Mouse (Mus musculus) gastrocnemius, adult 2 months (tissue): ENCODE results near the gene Abca8b. TPM values are rescaled to one million over a fixed set of nuclear protein-coding genes. Genes with fewer than 3 reads are reported as not detected.
"Not testable (repeated sequence)": the region's sequence is repeated elsewhere in the genome, so short reads cannot be mapped to it uniquely, and the experiment has no call there.

ENCODE experiments used
- DNase-seq: peaks from one replicate; pipeline ENCODE4 v3.0.0; 2022
- H3K27ac ChIP-seq: fragments of 200-600 bp; 2 replicates; pipeline ENCODE4 v1.8.1; 2022; ENCODE audit warnings: mild to moderate bottlenecking
- H3K4me3 ChIP-seq: fragments of 200-600 bp; 2 replicates; pipeline ENCODE4 v1.8.1; 2022; ENCODE audit warnings: mild to moderate bottlenecking, moderate library complexity
- CTCF ChIP-seq: fragments of 200-600 bp; IDR thresholded peaks from 2 replicates; pipeline ENCODE4 v1.8.1; 2022; ENCODE audit warnings: antibody characterized with exemption, mild to moderate bottlenecking, moderate library complexity
- intact Hi-C: fragments of 180-260 bp; cut with DNase I; formaldehyde crosslinking; loops from one replicate; pipeline ENCODE4 v1.15.1; 2025
- long read RNA-seq, 2 experiments: library from polyadenylated mRNA; stranded (forward); transcript quantifications; one replicate each; pipeline ENCODE4 v2.0.0; 2021
- total RNA-seq, 2 experiments: library from RNA; stranded (reverse); gene quantifications; 2 replicates each; pipeline ENCODE4 v1.2.3; 2021

The Abca8b gene
- total RNA-seq = 10 to 100 TPM; 12.9 to 17.7 TPM
- long read RNA-seq, experiment 1, partial matches to known transcripts = 0 of 6 reads
- long read RNA-seq, experiment 1, other reads (novel, unspliced or antisense) = 6 of 6 reads
- long read RNA-seq, experiment 2, partial matches to known transcripts = 2 of 3 reads
- long read RNA-seq, experiment 2, other reads (novel, unspliced or antisense) = 1 of 3 reads

DNA sequence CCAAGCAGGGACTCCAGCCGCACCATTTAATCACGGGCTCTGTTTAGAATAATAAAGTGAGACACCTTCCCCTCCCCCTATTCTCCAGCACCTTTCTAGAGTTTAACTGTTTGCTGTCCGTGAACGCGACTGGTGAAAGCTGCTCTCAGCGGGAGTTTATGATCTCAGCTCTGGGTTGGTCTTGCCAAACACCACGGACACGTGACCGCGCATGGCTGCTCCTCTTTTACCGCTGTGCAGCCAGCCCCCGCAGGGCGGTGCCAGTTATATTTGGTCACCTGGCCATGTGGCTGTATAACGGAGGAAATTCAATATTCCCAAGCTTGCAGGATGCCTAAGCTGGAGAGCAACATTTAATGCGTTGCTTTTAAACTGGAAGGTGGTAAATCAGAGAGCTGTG is at the start of gene Abca8b:
Gene Abca8b (minus strand): TSS at position 222 of the 400 bp plus-strand sequence.
- Histone ChIP-seq H3K27ac (peak within 1 kb of the TSS; percentile 87), H3K4me3 (peak within 1 kb of the TSS; percentile 73)
- peak; percentile 95 for DNase-seq
- no peak for TF ChIP-seq CTCF
- intact Hi-C loops = no loop called here

DNA sequence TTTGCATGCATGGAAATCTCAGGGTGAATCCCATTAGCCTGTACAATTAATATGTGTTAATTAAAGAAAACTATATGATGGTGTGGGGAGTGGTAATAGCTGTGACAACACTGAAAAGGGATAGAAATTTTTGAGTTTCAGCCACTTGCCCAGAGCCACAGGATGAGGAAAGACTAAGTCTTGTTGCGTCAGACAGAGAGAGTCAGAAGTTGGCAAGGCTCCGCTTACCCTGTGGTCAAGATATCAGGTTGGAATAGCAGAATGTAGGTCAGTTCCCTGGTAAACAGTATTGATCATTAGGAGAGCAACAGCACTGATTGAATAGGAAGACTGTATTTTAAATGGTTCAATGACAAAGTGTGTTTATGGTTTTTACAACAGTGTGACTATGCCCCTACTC is 42.1 kb upstream of the Abca8b start:
- intact Hi-C loops = no loop called here
- TF ChIP-seq CTCF = no peak
- DNase-seq = no peak
- Histone ChIP-seq H3K27ac (no peak overlapping the region), H3K4me3 (no peak overlapping the region)

DNA sequence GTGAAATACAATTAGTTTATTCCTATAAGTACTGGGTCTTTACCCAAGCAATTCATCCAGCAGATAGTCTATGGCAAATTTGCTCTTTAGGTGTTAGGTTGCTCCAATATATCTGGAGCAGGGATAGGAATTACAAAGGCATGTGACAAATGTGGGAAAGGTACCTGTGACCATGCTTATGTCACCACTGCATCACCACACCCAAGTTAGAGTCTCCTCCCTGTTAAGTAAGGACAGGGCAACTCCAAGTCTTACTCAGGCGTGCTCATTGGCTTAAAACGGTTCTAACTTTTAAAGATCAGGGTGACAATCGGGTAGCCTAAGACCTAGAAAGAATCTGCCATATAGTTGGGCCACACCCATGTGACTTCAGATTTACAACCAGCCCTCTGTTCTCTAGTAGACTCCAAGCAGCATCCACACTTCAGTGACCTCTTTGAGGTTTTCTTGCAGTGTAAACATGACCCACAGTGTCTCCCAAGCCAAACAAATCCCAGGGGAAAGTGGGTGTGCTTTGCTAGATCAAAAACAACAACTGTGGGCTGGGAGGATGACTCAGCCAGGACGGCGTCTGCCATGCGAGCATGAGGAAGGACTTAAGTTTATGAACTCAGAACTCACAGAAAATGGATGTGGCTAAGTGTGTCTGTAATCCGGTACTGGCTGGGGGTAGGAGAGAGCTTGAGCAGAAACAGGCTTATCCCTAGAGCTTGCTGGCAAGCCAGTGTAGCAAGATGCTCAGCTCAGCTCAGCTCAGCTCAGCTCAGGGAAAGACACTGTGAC is 33.5 kb upstream of the Abca8b start:
- no peak for TF ChIP-seq CTCF
- no peak overlapping the region for H3K4me3 ChIP-seq
- peak; percentile 65 for DNase-seq
- intact Hi-C loops = no loop called here
- H3K27ac ChIP-seq = peak overlapping the region; percentile 46

DNA sequence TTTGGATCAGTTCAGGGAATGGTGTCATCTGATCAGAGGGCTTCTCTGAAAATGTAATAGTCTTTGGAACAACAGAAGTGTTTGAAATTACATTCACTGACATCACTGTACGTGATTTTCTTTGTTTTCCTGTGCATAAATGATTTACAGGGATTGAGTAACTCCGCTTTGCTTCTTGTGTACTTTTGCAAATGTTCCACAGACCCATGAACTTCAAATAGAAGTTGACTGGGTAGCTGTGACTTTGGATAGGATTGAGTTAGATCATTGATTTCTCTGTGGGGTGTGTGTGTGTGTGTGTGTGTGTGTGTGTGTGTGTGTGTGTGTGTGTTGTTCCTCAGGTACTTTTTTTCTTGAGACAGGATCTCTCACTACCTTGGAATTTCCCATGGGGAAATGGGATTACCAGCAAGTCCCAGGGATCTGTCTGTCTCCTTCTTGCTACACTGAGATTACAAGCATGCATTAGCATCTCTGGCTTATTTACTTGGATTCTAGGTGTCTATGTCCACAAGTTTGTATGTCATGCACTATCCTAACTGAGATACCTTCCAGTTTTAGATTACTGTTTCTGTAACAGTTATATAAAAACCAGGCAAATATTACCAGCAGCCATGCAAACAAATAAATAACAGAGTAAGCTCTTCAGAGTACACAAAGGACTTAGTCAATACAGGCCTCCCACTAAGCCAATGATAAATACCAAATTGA is 15.3 kb upstream of the Abca8b start:
- intact Hi-C loops = no loop called here
- DNase-seq = no peak
- TF ChIP-seq CTCF = no peak
- H3K4me3 ChIP-seq = no peak overlapping the region
- no peak overlapping the region for H3K27ac ChIP-seq

DNA sequence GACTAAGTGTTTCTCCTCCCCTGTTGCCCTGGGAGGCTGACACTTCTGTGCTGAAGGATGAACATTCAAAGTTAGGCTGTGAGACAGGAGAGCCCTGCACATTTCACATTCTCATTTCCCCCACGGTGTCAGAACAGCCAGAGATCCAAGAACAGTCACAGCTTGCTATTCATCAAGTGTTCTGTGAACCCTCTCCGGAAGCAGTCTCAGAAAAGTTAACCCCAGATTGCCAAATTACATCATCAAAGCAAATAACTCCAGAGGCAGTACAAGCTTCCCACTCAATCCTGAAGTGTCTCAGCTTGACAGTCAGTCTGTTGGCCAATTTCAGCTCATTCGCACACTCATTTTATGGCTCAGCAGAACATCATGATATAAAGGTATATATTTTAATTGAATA is 632 bp downstream of the Abca8b start:
- DNase-seq = peak; percentile 35
- Histone ChIP-seq H3K27ac (peak overlapping the region; percentile 87), H3K4me3 (peak overlapping the region; percentile 73)
- TF ChIP-seq CTCF = no peak
- intact Hi-C loops = no loop called here

DNA sequence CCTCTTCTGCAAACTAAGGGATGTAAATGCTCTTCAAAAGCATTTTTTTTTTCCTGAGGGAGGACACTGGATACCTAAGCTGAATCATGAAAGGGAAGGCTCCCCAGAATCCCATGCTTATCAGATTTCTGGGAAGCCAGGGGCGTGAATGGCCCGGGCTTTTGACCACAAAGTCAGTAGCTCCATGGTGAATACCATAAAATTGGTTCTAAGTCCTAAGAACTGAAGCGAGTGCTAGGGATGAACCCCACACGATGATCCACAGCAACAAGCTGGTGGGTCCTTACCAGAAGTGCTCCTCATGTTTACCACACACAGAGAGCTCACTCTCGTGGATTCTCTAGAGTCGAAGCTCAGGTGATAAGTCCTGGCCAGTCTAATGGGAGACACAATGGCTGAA is 1.6 kb downstream of the Abca8b start:
- peak overlapping the region; percentile 87 for H3K27ac ChIP-seq
- intact Hi-C loops = no loop called here
- peak overlapping the region; percentile 73 for H3K4me3 ChIP-seq
- no peak for DNase-seq
- no peak for TF ChIP-seq CTCF

DNA sequence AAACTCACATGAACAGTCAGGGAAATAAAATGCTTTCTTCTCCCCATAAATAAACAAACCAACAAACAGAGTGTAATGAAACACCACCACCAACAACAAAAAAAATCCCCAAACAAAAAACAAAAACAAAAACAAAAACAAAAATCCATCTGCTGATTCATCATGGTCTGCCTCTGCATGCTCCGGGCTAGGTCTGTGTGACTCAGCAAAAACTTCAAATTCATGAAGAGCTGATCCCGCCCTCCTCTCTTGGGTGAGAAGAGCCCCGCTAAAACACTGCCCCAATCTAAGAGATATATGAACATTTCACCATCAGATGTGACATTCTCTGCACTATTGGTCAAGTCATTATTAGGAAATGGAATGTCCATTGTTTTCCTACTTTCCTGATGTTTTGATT is 4.4 kb downstream of the Abca8b start:
- intact Hi-C loops = no loop called here
- DNase-seq = no peak
- H3K4me3 ChIP-seq = peak overlapping the region; percentile 73
- peak overlapping the region; percentile 43; the same call in 1 of the 2 replicates for H3K27ac ChIP-seq
- no peak for TF ChIP-seq CTCF

DNA sequence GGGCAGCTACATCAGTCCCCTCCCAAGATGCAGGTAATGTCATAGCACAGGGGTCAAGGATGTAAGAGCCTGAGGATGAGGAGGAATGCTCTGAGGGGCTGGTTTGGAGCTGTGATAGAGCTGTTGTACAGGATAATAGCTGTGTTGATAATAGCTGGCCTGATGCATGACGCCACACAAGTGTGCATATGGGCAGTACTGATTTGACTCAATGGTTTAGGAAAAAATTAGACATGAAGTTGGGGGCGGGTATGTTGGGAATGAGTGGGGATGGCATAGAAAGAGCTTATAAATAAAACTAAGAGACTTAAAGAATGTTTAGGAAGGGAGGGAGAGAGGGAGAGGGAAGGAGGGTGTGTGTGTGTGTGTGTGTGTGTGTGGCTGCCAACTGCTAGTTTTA is 5.4 kb downstream of the Abca8b start:
- no peak for TF ChIP-seq CTCF
- intact Hi-C loops = no loop called here
- Histone ChIP-seq H3K4me3 (peak overlapping the region; percentile 73; the same call in 1 of the 2 replicates), H3K27ac (peak overlapping the region; percentile 46)
- no peak for DNase-seq

DNA sequence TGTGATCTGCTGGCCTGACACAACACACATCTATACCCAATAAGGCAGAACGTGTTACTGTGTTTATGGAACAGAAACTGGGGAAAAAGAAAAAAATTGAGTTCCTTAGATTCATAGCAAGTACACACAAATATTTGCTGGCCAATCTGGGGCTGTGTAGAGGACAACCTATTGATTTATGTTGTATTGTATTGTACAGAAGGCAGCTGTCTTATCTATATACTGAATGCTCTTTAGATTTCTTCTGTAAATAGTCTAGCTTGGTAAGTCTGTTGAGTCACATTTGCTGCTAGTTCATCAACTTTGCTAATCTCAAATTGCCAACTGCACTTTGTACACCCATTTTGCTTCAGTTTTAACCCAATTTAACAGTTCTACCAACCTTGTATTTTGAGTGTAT is 7.5 kb downstream of the Abca8b start:
- H3K4me3 ChIP-seq = no peak overlapping the region
- no peak for DNase-seq
- no peak for TF ChIP-seq CTCF
- no peak overlapping the region for H3K27ac ChIP-seq
- intact Hi-C loops = no loop called here

DNA sequence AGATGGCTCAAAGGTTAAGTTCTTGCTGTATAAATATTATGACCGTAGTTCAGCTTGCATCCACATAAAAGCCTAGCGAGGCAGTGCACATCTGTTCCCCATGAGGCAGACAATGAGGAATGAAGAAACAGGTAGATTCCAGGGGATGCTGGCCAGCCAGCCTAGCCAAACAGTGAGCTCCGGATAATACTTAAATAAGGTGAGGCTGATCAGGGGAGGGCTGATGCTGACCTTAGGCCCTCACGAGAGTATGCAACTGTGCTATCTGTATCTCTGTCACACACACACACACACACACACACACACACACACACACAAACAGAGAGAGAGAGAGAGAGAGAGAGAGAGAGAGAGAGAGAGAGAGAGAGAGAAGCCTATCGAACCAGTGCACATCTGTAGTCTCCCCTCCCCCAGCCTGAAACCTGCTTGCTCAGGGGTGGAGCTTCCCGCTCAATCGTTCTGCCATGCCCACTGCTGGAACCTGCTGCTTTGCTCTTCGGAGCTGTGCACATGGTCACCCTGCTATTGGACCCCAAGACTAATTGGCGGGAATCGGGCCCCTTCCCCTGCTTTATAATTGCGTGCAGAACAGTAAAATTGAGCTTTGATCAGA is 8.1 kb downstream of the Abca8b start:
- H3K27ac ChIP-seq, DNase-seq, H3K4me3 ChIP-seq, intact Hi-C loops: not testable (repeated sequence)

DNA sequence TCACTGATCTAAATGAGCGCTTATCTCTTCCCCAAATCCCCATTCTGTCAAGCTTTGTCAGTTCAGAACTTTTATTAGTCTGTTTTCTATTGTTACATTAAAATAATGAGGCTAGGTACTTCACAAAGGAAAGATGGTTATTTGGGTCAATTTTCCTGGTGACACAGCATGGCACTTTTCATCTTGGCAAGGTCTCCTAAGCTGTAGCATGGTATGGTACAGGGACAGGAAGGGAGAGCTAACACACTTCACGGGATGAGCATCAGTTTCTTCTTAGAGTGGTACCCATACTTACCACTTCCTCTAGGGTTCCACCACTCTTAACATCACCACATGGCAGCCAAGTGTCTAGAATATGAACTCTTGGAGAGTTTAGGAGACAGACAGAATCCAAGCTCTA is 13.8 kb downstream of the Abca8b start:
- H3K27ac ChIP-seq = no peak overlapping the region
- TF ChIP-seq CTCF = no peak
- no peak overlapping the region for H3K4me3 ChIP-seq
- intact Hi-C loops = no loop called here
- no peak for DNase-seq

DNA sequence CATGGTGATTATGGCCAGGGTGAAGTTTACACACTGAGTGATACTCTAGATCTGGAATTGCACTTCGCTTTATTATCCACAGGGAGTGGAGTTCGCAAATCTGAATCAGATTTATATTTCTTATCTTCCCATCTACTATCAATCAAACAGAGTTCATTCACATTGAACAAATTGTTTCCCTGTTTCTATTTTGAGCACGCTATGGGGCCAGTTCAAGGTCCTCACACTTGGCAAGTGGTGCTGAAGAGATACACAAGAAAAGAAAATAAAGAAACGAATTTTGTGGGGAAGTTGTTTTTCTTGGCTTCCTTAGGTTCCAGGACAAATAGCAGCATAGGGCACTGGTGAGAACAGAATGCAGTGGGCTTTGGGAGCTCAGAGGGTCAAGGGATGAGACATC is 25.1 kb downstream of the Abca8b start:
- H3K4me3 ChIP-seq = no peak overlapping the region
- TF ChIP-seq CTCF = no peak
- no peak for DNase-seq
- intact Hi-C loops = no loop called here
- no peak overlapping the region for H3K27ac ChIP-seq
